Mouse (Mus musculus): ENCODE measurements around the gene Rnf111. TPM values are rescaled to one million over a fixed set of nuclear protein-coding genes. Genes with fewer than 3 reads are reported as not detected.

The Rnf111 gene
- total and polyA plus RNA-seq, 3 experiments, result 10.4 to 17.6 (median 11.8) TPM

DNA sequence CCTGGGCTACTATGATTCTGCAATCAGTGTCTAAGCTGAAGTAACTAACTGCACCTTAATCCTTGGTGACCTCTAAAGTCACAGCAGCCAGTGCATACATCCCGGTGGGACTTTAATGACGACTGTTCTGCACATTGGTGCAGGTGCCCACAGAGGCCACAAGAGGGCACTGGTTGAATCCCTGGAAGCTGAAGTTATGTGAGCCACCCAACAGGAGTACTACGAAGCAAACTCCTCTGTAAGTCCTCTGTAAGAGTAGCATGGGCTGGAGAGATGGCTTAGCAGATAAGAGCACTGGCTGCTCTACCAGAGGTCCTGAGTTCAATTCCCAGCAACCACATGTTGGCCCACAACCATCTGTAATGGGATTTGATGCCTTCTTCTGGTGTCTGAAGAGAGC is 87.1 kb downstream of the Rnf111 start:
- H3K27me3 ChIP-seq (replicated peaks), result no peaks in the 10 kb centered on the region
- peaks cover 54 to 73% of the 10 kb centered on the region in 2 experiments for H3K36me3 ChIP-seq (replicated peaks in 1 of 2; ENCODE audit: control insufficient read depth in 1 of 2, insufficient read depth in 1 of 2, low read length in 1 of 2)
- H3K9me3 ChIP-seq (replicated peaks; ENCODE audit: low read length), result no peaks in the 10 kb centered on the region
- H3K27ac ChIP-seq (ENCODE audit: insufficient read depth, low read depth), result no peak overlapping the region
- no peak for TF ChIP-seq USF2 (conservative IDR thresholded peaks at IDR 0.05; ENCODE audit: low read depth, low read length)
- TF ChIP-seq SMC3 (IDR thresholded peaks at IDR 0.05; ENCODE audit: low read depth, low read length), result peak; percentile 70
- TF ChIP-seq RAD21 (IDR thresholded peaks at IDR 0.05; ENCODE audit: low read depth, low read length), result peak; percentile 54
- no peak for TF ChIP-seq ZMIZ1 (IDR thresholded peaks at IDR 0.05; ENCODE audit: low read depth, low read length)
- TF ChIP-seq CTCF (conservative IDR thresholded peaks at IDR 0.05 in 1 of 2, IDR thresholded peaks at IDR 0.05 in 1 of 2; ENCODE audit: low read depth in 2 of 2, low read length in 2 of 2), result peak; percentile 70 to 74
- peak; percentile 60; the same call in 1 of the 2 replicates for TF ChIP-seq TBP (conservative IDR thresholded peaks at IDR 0.05; ENCODE audit: low read depth, low read length)
- 0 out of 2 replicates have a peak, but pooled peaks have one; percentile 21 for TF ChIP-seq NELFE (IDR thresholded peaks at IDR 0.05; ENCODE audit: low read depth, low read length)
- TF ChIP-seq POLR2AphosphoS2 (IDR thresholded peaks at IDR 0.05; ENCODE audit: low read depth, low read length), result no peak
- in situ Hi-C loops (cut with MboI; ENCODE audit: low pct_ligation_motif_present, low pct_unique_long_range_greater_than_20kb, low sequenced_read_pairs) (loop anchor here (10.0 kb wide), 2 partner anchors 88 to 312 kb away; partner anchors contain the start of gene Rnf111), dilution Hi-C loops (cut with MboI; ENCODE audit: extremely low pct_ligation_motif_present, extremely low pct_unique_long_range_greater_than_20kb, low sequenced_read_pairs) (no loop called here)
- no peak overlapping the region for H3K4me3 ChIP-seq (replicated peaks in 1 of 3; ENCODE audit: low read depth in 2 of 3, low read length in 2 of 3, poor library complexity in 1 of 3)
- no peak overlapping the region for H3K4me2 ChIP-seq (ENCODE audit: insufficient read depth, low read depth, poor library complexity, severe bottlenecking)
- peaks cover 0 to 14% of the 10 kb centered on the region in 2 experiments; a peak in 2 of 4 replicates for H3K4me1 ChIP-seq (ENCODE audit: control insufficient read depth in 1 of 2, insufficient read depth in 2 of 2)
- H3K79me2 ChIP-seq (replicated peaks; ENCODE audit: control insufficient read depth, extremely low read depth, insufficient read depth, poor library complexity, severe bottlenecking), result peaks cover 14% of the 10 kb centered on the region
- H3K9ac ChIP-seq (ENCODE audit: insufficient read depth, low read depth), result no peak overlapping the region
- DNase-seq (ENCODE audit: extremely low read depth), result peak; percentile 57

DNA sequence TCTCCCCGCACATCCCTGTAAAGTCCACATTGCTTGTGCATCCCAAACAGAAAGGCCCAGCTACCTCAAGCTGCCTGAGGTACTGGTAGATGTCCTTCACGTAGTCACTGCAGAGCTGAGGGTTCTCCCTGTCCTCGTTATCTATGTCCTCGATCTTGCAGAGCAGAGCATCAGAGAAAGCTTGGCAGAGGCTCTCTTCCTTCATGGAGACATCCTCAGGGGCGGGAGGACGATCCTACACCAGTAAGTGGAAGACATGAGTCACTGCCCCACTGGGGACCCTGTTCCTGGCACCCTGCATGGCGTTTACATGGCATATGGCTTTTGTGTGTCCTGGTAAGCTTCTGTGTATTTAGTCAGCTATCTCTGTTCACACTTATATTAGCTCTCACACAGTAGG is 90.5 kb downstream of the Rnf111 start:
- Histone ChIP-seq H3K9ac (ENCODE audit: insufficient read depth, low read depth) (no peak overlapping the region), H3K4me3 (replicated peaks in 1 of 3; ENCODE audit: low read depth in 2 of 3, low read length in 2 of 3, poor library complexity in 1 of 3) (no peak overlapping the region), H3K4me2 (ENCODE audit: insufficient read depth, low read depth, poor library complexity, severe bottlenecking) (no peak overlapping the region), H3K27ac (ENCODE audit: insufficient read depth, low read depth) (no peak overlapping the region), H3K4me1 (ENCODE audit: control insufficient read depth in 1 of 2, insufficient read depth in 2 of 2) (no peaks in the 10 kb centered on the region), H3K27me3 (replicated peaks) (no peaks in the 10 kb centered on the region), H3K36me3 (replicated peaks in 1 of 2; ENCODE audit: control insufficient read depth in 1 of 2, insufficient read depth in 1 of 2, low read length in 1 of 2) (peaks cover 75 to 93% of the 10 kb centered on the region in 2 experiments), H3K79me2 (replicated peaks; ENCODE audit: control insufficient read depth, extremely low read depth, insufficient read depth, poor library complexity, severe bottlenecking) (no peaks in the 10 kb centered on the region), H3K9me3 (replicated peaks; ENCODE audit: low read length) (no peaks in the 10 kb centered on the region)
- in situ Hi-C loops (cut with MboI; ENCODE audit: low pct_ligation_motif_present, low pct_unique_long_range_greater_than_20kb, low sequenced_read_pairs), result loop anchor here (10.0 kb wide), 2 partner anchors 92 to 308 kb away; partner anchors contain the start of gene Rnf111
- no peak for TF ChIP-seq KAT2A (IDR thresholded peaks at IDR 0.05; ENCODE audit: insufficient replicate concordance, low read length)
- TF ChIP-seq UBTF (IDR thresholded peaks at IDR 0.05; ENCODE audit: low read depth, low read length), result no peak
- no peak for TF ChIP-seq MYC (IDR thresholded peaks at IDR 0.05; ENCODE audit: low read depth, low read length)
- TF ChIP-seq CHD1 (IDR thresholded peaks at IDR 0.05; ENCODE audit: low read depth, low read length), result no peak
- no peak for TF ChIP-seq ELF1 (IDR thresholded peaks at IDR 0.05; ENCODE audit: low read depth, low read length)
- TF ChIP-seq MXI1 (IDR thresholded peaks at IDR 0.05; ENCODE audit: low read depth, low read length), result no peak
- TF ChIP-seq MAZ (IDR thresholded peaks at IDR 0.05; ENCODE audit: low read depth, low read length), result no peak
- no peak for DNase-seq (ENCODE audit: extremely low read depth)
- dilution Hi-C loops (cut with MboI; ENCODE audit: extremely low pct_ligation_motif_present, extremely low pct_unique_long_range_greater_than_20kb, low sequenced_read_pairs), result no loop called here
